Mouse (Mus musculus) mature B cell (primary cell): ENCODE measurements at regions not wholly inside any gene's neighbourhood (a gene's known extent, or its start where the extent isn't known, plus 50 kb on each side); places are given as distances from the start of the nearest gene placed in this dataset.
"Not testable (repeated sequence)": the region's sequence is repeated elsewhere in the genome, so short reads cannot be mapped to it uniquely, and the experiment has no call there.

Experiments
- in situ Hi-C: fragments of 300-500 bp; cut with MboI; formaldehyde crosslinking; loops from 2 replicates; pipeline ENCODE4 v1.14.3; 2019

GRCm38 (mm10) chr15:37101419-37101818, 93.8 kb upstream of the Zfp706 start:
- in situ Hi-C loops = loop anchor here (25.0 kb wide), 1 partner anchor 236 kb away; no protein-coding TSS in a partner anchor

DNA sequence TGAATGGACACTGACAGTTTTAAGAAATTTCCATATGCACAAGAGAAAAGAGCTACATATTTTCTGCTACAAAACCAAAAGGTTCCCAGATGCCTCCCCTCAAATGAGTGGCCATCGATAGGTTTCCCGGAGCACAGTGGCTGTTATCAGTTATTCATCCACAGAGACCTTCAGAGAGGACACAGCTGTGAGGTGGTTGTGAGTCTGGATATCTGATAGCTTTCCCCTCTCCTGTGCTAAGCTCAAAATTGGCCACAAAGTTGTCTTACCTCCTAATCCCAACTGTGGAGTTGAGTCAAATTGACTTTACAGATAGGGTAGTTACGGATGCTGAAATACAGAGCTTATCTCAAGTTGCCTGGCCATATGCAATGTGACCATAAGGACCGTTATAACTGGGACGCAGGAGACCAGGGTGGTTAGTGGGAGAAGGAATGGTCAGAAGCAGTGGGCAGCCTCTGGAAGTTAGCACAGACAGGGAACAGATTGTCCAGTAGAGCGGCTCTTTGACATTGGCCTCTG, 93.3 kb upstream of the Zfp706 start:
- in situ Hi-C loops = loop anchor here (25.0 kb wide), 1 partner anchor 236 kb away; no protein-coding TSS in a partner anchor

- in situ Hi-C loops = loop anchor here (25.0 kb wide), 1 partner anchor 237 kb away; no protein-coding TSS in a partner anchor
Measured at GRCm38 (mm10) chr15:37099927-37100766, 92.6 kb upstream of the Zfp706 start.

DNA sequence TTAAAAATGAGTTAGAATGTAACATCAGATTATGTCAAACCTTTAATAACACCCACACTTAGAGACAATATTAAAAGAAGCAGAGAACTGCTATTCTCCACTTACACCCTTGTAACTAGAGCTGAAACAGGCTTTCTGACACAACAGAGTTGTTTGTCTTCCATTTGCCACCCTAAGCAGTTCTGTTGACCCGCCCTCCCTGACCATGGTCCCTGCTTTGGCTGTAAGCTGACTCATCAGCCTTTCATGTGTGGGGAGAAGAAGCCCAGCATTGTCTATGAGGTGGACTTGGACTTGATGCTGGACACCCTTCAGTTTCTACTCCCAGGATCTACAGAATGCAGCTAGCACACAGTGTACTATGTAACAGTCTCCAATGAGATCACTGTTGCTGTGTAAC, 91.6 kb upstream of the Zfp706 start:
- in situ Hi-C loops = no loop called here

GRCm38 (mm10) chr15:37097426-37097825, 89.9 kb upstream of the Zfp706 start:
- in situ Hi-C loops = no loop called here

DNA sequence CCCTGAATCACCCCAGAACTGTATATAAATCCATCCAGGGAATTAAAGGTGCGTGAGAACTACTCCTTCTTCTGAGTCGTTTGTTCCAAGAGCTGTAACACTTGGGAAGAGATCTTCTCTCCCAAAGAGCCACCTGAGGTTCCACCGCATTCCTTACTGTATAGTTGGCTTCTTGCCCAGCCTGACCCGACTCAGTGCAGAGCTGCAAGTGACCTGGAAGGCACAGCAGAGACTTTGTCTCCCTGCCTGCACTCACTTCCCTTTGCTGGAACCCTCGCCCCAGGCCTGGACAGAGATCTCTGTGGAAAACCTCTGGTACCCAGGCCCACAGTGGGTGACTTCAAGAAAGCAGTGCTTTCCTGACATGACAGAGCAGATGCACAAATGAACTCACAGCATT, 83.6 kb upstream of the Zfp706 start:
- in situ Hi-C loops = not testable (repeated sequence)

DNA sequence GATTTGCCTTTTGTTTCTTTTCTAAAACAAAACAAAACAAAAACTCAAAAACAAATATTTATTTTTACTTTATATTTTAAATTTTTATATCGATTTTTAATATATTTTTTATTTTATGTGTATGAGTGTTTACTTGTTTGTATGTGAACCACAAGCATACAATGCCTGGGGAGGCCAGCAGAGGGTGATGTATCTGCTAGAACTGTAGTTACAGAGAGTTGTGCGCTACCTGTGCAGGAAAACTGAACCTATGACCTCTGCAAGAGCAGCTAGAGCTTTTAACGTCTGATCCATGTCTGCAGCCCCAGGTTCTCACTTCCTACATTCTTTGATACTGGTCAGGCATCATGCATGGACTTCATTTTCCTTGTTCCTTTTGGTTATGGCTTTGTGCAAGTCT, 76.2 kb upstream of the Zfp706 start:
- in situ Hi-C loops = no loop called here

DNA sequence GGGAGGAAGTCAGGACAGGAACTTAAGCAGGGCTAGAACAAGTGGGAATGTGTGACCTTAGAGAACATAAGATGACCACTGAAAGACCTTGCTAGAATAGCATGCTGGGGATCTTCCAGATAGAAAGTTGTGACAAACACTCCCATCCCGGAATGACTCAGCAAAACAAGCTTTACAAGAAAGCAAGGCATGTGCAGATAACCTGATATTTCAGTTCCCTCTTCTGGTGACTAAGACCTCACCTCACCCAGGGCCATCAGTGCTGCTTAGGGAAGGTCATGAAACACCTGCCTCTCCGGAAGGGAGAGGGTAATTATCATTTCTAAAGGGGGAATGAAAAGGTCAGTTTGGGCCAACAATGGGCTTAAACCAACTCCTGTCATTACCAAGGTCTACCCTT, 74.3 kb upstream of the Zfp706 start:
- in situ Hi-C loops = no loop called here

DNA sequence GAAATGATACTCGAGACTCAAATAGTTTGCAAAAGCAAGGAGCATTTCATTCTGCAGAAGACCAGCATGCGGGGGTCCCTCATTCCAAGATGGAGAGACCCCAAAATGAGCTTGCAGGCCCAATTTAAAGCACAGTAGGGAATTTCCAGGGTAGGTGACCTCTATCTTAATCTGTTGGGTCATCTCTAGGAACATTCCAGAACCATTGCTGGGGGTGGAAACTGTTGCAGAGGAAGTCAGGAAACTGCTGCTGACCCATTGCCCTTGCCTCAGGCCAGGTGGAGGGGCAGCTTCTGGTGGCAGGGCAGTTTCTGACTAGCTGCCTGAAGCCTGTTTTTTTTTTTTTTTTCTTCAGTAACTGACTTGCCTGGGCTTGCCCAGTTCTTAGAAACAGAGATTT, 73.4 kb upstream of the Zfp706 start:
- in situ Hi-C loops = no loop called here

GRCm38 (mm10) chr15:37080395-37080794, 72.8 kb upstream of the Zfp706 start:
- in situ Hi-C loops = no loop called here

- in situ Hi-C loops = not testable (repeated sequence)
Measured at GRCm38 (mm10) chr15:37074207-37074606, 66.6 kb upstream of the Zfp706 start.

DNA sequence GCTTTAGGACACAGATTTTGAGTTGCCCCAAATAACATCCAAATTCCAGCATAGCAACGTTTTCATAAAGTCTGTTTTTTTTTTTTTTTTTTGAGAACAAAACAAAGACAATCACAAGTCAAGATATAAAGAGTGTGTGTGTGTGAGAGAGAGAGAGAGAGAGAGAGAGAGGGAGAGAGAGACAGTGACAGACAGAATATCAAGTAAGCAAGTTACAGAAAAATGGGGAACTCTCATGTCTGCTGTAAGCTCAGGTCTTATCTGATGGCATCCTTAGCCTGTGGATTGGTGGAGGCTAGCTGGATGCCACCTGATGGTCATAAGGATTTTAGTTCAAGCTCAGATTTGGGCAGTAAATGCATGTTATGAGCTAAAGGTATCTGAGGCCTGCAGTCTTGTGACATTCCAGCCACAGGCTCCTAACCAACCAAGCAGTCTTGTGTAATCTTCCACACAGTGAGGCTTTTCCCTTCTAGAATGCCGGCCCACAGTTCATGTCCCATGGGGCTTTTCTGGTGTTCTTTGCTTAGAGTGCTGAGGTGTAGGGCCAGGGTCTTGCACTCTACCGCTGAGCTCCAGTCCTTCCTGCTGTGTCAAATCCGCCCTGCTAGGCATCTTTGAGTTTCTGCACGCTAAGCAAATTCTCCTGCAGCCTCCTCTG, 64.8 kb upstream of the Zfp706 start:
- in situ Hi-C loops = no loop called here

DNA sequence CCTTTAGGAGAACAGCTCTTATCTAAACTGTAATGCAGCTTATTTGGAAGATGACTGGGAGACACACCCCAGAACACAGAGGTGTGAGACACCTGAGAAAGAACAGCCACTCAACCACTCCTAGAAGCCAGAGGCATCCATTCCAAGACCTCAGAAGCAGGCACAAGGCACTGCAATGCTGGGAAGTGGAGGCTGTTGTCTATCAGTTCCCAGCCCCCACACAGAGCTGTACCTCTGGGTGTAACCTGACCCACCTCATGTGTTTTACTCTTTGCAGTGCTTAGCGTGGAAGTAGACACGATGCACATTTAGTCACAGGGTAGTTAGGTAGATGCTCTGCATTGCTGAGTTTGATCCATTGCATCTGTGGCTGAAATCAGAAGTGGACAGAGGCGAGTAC, 62.6 kb upstream of the Zfp706 start:
- in situ Hi-C loops = no loop called here

GRCm38 (mm10) chr15:37067326-37067725, 59.8 kb upstream of the Zfp706 start:
- in situ Hi-C loops = no loop called here

GRCm38 (mm10) chr15:37065926-37066550, 58.5 kb upstream of the Zfp706 start:
- in situ Hi-C loops = no loop called here

DNA sequence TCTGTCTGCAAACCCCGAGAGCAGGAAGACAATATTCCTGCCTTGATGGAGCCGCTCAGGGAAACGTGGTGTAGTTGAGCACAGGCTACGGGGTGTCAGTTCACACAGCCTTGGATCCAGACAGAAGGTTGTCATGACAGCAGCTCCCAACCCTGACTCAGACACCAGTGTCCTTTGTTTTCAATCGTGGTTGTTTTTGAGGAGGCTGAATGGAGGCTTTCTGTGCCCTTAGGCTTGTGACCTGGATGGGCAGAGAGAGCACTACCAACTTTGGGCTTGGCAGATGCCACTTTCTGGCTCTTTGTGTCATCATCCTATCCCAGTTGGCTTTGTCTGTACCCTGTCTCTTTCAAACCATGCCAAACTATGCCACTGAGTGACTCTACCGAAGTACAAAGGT, 57.8 kb upstream of the Zfp706 start:
- in situ Hi-C loops = no loop called here

DNA sequence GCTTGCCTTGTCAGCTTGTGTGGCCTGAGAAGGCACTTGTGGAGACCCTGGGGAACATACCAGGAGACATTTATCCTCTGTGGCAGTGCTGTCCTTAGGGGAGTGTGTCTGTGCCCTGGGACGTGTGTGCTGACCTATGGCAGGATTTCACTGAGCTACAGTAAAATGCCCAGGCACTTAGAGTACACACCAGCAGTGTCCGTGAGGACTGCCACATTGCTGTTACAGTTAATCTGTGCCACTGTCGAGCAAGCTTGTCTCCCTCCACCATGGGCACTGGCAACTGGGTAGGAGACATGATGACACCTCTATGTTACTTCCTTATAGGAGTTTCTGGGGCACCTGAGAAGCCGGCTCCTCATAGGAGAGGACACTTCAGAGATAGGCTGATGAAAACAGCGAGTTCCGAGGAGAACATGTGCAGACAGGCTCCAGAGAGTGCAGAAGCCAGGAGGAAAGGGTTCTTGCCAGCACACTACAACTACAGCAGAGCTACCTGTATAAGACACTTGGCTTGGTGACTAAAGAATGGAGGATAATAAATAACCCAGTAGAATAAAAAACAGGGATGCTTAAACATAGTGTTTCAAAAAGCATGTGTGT, 56.3 kb upstream of the Zfp706 start:
- in situ Hi-C loops = no loop called here

GRCm38 (mm10) chr15:37062585-37062984, 55.0 kb upstream of the Zfp706 start:
- in situ Hi-C loops = no loop called here

DNA sequence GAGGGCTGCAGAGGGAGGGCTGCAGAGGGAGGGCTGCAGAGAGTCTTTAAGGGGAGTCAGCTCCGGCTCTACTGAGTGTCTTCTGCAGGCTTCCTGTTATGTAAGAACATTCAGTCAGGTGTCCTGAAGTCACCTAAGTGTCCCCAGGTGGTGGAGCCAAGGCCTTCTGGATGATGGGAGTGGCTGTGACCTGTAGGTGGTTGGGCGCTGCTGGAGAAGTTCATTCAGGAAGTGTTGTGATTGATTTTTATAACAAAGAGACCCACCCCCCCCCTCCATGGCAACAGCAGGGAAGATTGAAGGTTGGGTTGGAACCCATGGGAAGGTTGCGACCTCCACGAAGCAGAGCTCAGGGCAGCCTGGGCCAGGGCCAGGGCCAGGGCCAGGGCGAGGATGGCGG, 53.9 kb upstream of the Zfp706 start:
- in situ Hi-C loops = no loop called here

GRCm38 (mm10) chr15:37060831-37061230, 53.3 kb upstream of the Zfp706 start:
- in situ Hi-C loops = no loop called here
